Mouse (Mus musculus) bone marrow macrophage, adult 2 months (primary cell): ENCODE results near the gene Gpbp1.

Experiments used
- CTCF ChIP-seq: IDR thresholded peaks from 2 replicates; pipeline ENCODE4 v1.5.1; 2012; ENCODE audit warnings: low read depth, mild to moderate bottlenecking, low read length, moderate library complexity
- POLR2A ChIP-seq: IDR thresholded peaks from 2 replicates; pipeline ENCODE4 v1.6.1; 2012; ENCODE audit warnings: mild to moderate bottlenecking, low read depth, low read length, borderline replicate concordance

DNA sequence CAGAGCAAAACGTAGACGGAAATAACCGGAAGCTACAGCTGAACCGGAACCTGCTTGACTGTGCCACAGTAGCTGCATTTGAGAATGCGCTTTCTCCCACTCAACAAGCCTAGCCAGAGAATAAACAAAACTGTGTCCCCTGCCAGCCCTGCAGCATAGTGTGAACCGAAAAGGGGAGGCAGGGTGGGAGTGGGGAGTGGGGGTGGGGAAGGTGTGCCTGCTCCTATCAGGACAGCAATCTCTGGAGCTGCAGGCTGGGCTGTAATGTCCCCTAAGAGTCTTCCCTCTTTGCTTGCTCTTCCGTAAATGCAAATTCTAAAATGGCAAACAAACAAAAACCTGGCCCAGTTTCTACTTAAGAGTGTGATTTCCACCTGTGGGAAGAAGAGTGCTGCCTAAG lies 92.8 kb downstream of the Gpbp1 start:
- TF ChIP-seq CTCF (no peak), POLR2A (no peak)
